8 mouse cellular contexts compared by ENCODE assay signal in genomic region chr5:96996401-96997309, GRCm38 (mm10). TPM values are rescaled to one million over a fixed set of nuclear protein-coding genes. Genes with fewer than 3 reads are reported as not detected.
DNase-seq lines count a peak whose midpoint lies in the region; ATAC-seq and TF ChIP-seq lines count a peak whose summit lies in the region.

No protein-coding gene starts in this region.

- no peaks in the 10 kb centered on the region for H3K27me3 ChIP-seq in spleen, adult 2 months (ENCODE audit: control insufficient read depth, insufficient read depth, low read length)
- H3K27me3 ChIP-seq in forebrain, postnatal 0 days (ENCODE audit: insufficient read depth, low read length) = no peaks in the 10 kb centered on the region
- no peaks in the 10 kb centered on the region for H3K27me3 ChIP-seq in limb, embryonic 10.5 days (ENCODE audit: low read depth, poor library complexity, severe bottlenecking)

- TF ChIP-seq CTCF in spleen, adult 2 months (IDR thresholded peaks at IDR 0.05; ENCODE audit: extremely low read depth, insufficient read depth, insufficient read length, insufficient replicate concordance) = no peak
- TF ChIP-seq CTCF in bone marrow macrophage, adult 2 months (IDR thresholded peaks at IDR 0.05; ENCODE audit: low read depth, low read length) = no peak
- no peak for TF ChIP-seq CTCF in forebrain, postnatal 0 days (IDR thresholded peaks at IDR 0.05; ENCODE audit: low read depth)

- TF ChIP-seq POLR2A in spleen, adult 2 months (IDR thresholded peaks at IDR 0.05; ENCODE audit: low read depth, low read length) = no peak
- TF ChIP-seq POLR2A in bone marrow macrophage, adult 2 months (IDR thresholded peaks at IDR 0.05; ENCODE audit: borderline replicate concordance, low read depth, low read length) = no peak

- 16% methylated on average over 39 of the region's 39 CpGs for WGBS in spleen, adult 2 months
- 13% methylated on average over 39 of the region's 39 CpGs for WGBS in forebrain, postnatal 0 days
- WGBS in limb, embryonic 10.5 days = 19% methylated on average over 39 of the region's 39 CpGs

- peak overlapping the region; percentile 74 for H3K9ac ChIP-seq in forebrain, postnatal 0 days

- DNase-seq in spleen, adult 2 months (ENCODE audit: low read depth in 1 of 2, low spot score in 2 of 2) = peak; percentile 65 to 68
- DNase-seq in spleen, postnatal 14 days (ENCODE audit: low spot score in 2 of 2) = no peak
- peak; percentile 9 for DNase-seq in forebrain, postnatal 0 days
- DNase-seq in limb, embryonic 10.5 days (ENCODE audit: low spot score) = no peak
- no peak for DNase-seq in urinary bladder, adult 2 months (ENCODE audit: low spot score)
- DNase-seq in left cerebral cortex, adult 11 months (ENCODE audit: low spot score) = no peak

- H3K4me2 ChIP-seq in forebrain, postnatal 0 days (ENCODE audit: low read depth) = peak overlapping the region; percentile 90

- peak overlapping the region; percentile 100 for H3K27ac ChIP-seq in spleen, adult 2 months (ENCODE audit: insufficient read depth, low read length)
- H3K27ac ChIP-seq in bone marrow macrophage, adult 2 months (ENCODE audit: insufficient read depth, low read depth, low read length) = peak overlapping the region; percentile 93
- H3K27ac ChIP-seq in forebrain, postnatal 0 days (ENCODE audit: low read depth, low read length) = peak overlapping the region; percentile 85
- H3K27ac ChIP-seq in limb, embryonic 10.5 days = peak overlapping the region; percentile 96

- peaks cover 15% of the 10 kb centered on the region for H3K4me1 ChIP-seq in spleen, adult 2 months (ENCODE audit: control insufficient read depth, insufficient read depth, insufficient read length)
- peaks cover 33% of the 10 kb centered on the region for H3K4me1 ChIP-seq in bone marrow macrophage, adult 2 months (ENCODE audit: control insufficient read depth, insufficient read depth, low read length)
- peaks cover 8% of the 10 kb centered on the region for H3K4me1 ChIP-seq in forebrain, postnatal 0 days (ENCODE audit: insufficient read depth)
- peaks cover 35% of the 10 kb centered on the region for H3K4me1 ChIP-seq in limb, embryonic 10.5 days

- peak; percentile 46 for ATAC-seq in forebrain, postnatal 0 days
- ATAC-seq in monocyte, adult 5-6 weeks (replicated peaks; ENCODE audit: insufficient number of reproducible peaks, low FRiP score, low TSS enrichment, poor library complexity, severe bottlenecking) = peak; percentile 6; the same call in 1 of the 2 replicates

- no peaks in the 10 kb centered on the region for H3K36me3 ChIP-seq in spleen, adult 2 months (ENCODE audit: control insufficient read depth, insufficient read depth, low read length)
- H3K36me3 ChIP-seq in forebrain, postnatal 0 days (ENCODE audit: insufficient read depth) = no peaks in the 10 kb centered on the region
- no peaks in the 10 kb centered on the region for H3K36me3 ChIP-seq in limb, embryonic 10.5 days

- no peaks in the 10 kb centered on the region for H3K9me3 ChIP-seq in forebrain, postnatal 0 days (ENCODE audit: low read length)
- no peaks in the 10 kb centered on the region for H3K9me3 ChIP-seq in limb, embryonic 10.5 days (replicated peaks)

- H3K4me3 ChIP-seq in spleen, adult 2 months (ENCODE audit: extremely low read depth, insufficient read depth, insufficient read length) = peak overlapping the region; percentile 79
- H3K4me3 ChIP-seq in bone marrow macrophage, adult 2 months (ENCODE audit: insufficient read depth, low read length) = peak overlapping the region; percentile 85
- peak overlapping the region; percentile 88 for H3K4me3 ChIP-seq in forebrain, postnatal 0 days (ENCODE audit: low read depth, low read length)
- H3K4me3 ChIP-seq in limb, embryonic 10.5 days = peak overlapping the region; percentile 95

RNA-seq across cellular contexts. Expression of gene Bmp2k, which starts 0.8 kb away (rescaled TPM):
- 32.6 and 33.3 TPM in 2 replicates for polyA plus RNA-seq in spleen, adult 2 months (2012; rRNA removed)
- 37.0 and 41.5 TPM in 2 replicates for polyA plus RNA-seq in bone marrow macrophage, adult 2 months (2012; ENCODE audit: insufficient read depth, insufficient read length, missing spikeins)
- total RNA-seq in forebrain, postnatal 0 days (2014; rRNA removed) = 13.8 and 17.9 TPM in 2 replicates
- polyA plus RNA-seq in forebrain, postnatal 0 days (2015; fragmentation: Nextera tagmentation; extraction: Ambion mirVana) = 5.8 and 7.1 TPM in 2 replicates
- 7.5 and 8.5 TPM in 2 replicates for polyA plus RNA-seq in limb, embryonic 10.5 days (2016; fragmentation: Nextera tagmentation; extraction: Ambion mirVana)
- 26.8 to 28.9 TPM (median 27.5 TPM) in 3 replicates for total RNA-seq in monocyte, adult 5-6 weeks (2017)
- polyA plus RNA-seq in urinary bladder, adult 2 months (2012; rRNA removed) = 5.6 and 7.2 TPM in 2 replicates

Comparison
In these comparisons a context has a peak if more than half of its experiments do, and no peak if none do; other contexts are left out.
1. DNase-seq: peak in spleen, adult 2 months (2 of 2) and forebrain, postnatal 0 days (single experiment); none in spleen, postnatal 14 days (0 of 2), limb, embryonic 10.5 days (single experiment), urinary bladder, adult 2 months (single experiment) and left cerebral cortex, adult 11 months (single experiment).
2. Peak in every context shown above with its lines, with median percentiles within 50 percentile points of each other: H3K27ac ChIP-seq and H3K4me3 ChIP-seq.